Comparison of ENCODE assay signal across 22 mouse cellular contexts in genomic region chr13:12232141-12232540, GRCm38 (mm10). TPM values are rescaled to one million over a fixed set of nuclear protein-coding genes. Genes with fewer than 3 reads are reported as not detected.
DNase-seq lines count a peak whose midpoint lies in the region; ATAC-seq and TF ChIP-seq lines count a peak whose summit lies in the region.
"Had no signal": no experiment of that assay in that cellular context is flagged by ENCODE, and none has a peak within 500 bp of the region (broad histone marks: within the 10 kb centered on the region; RNA-seq: fewer than 3 reads in every experiment).

No protein-coding gene starts in this region.

- H3K36me3 ChIP-seq in kidney, adult 2 months (ENCODE audit: control insufficient read depth, insufficient read depth, low read length), result peaks cover 4% of the 10 kb centered on the region; the same call in 1 of the 2 replicates
- peaks cover 51% of the 10 kb centered on the region for H3K36me3 ChIP-seq in kidney, embryonic 14.5 days (ENCODE audit: control insufficient read depth, insufficient read depth, low read length)
- peaks cover 26% of the 10 kb centered on the region for H3K36me3 ChIP-seq in liver, adult 2 months (ENCODE audit: control insufficient read depth, insufficient read depth, low read length)
- peaks cover 24% of the 10 kb centered on the region for H3K36me3 ChIP-seq in liver, embryonic 11.5 days (ENCODE audit: control insufficient read depth, insufficient read depth, low read length)
- H3K36me3 ChIP-seq in hindbrain, embryonic 14.5 days (replicated peaks; ENCODE audit: control insufficient read depth, insufficient read depth), result peaks cover 55% of the 10 kb centered on the region

- H3K9ac ChIP-seq in kidney, embryonic 14.5 days (ENCODE audit: low read depth, low read length), result no peak overlapping the region
- no peak overlapping the region for H3K9ac ChIP-seq in liver, adult 2 months (ENCODE audit: low read depth, low read length)
- H3K9ac ChIP-seq in liver, embryonic 11.5 days (ENCODE audit: low read depth, low read length), result no peak overlapping the region
- no peak overlapping the region for H3K9ac ChIP-seq in hindbrain, embryonic 14.5 days
- H3K9ac ChIP-seq: embryonic facial prominence, embryonic 15.5 days; forebrain, embryonic 12.5 days; heart, embryonic 15.5 days; hindbrain, embryonic 13.5 days had no signal

- DNase-seq in kidney, adult 2 months, result peak; percentile 85
- DNase-seq in liver, adult 2 months (ENCODE audit: extremely low read depth, low read depth, low spot score), result peak; percentile 90
- DNase-seq in liver, embryonic 11.5 days (ENCODE audit: low spot score), result no peak
- DNase-seq in Patski (ENCODE audit: low read depth, low spot score), result no peak
- DNase-seq in hindbrain, embryonic 14.5 days (ENCODE audit: low spot score), result no peak
- no peak for DNase-seq in left cerebral cortex, postnatal 10 days (ENCODE audit: extremely low spot score in 1 of 2, low spot score in 2 of 2)
- DNase-seq: adrenal gland, adult 8-10 months; adrenal gland, postnatal 36 days; B cell, adult 2 months; cerebellum, adult 2 months; cerebellum, postnatal 10 days; embryo, embryonic 11 days; gastrocnemius, postnatal 14 days; heart, adult 2 months; heart, postnatal 14 days had no signal

- no peak for TF ChIP-seq CTCF in kidney, adult 2 months (conservative IDR thresholded peaks at IDR 0.05; ENCODE audit: insufficient read depth, insufficient read length, low read depth, low read length)
- TF ChIP-seq CTCF in liver, adult 2 months (IDR thresholded peaks at IDR 0.05; ENCODE audit: low read depth, low read length), result no peak
- TF ChIP-seq CTCF in Patski (IDR thresholded peaks at IDR 0.05), result peak; percentile 25

- TF ChIP-seq POLR2A in kidney, adult 2 months (IDR thresholded peaks at IDR 0.05; ENCODE audit: low read depth, low read length), result no peak
- no peak for TF ChIP-seq POLR2A in liver, adult 2 months (IDR thresholded peaks at IDR 0.05; ENCODE audit: extremely low read depth, insufficient read depth, low read length)

- no peak overlapping the region for H3K4me2 ChIP-seq in kidney, embryonic 14.5 days (replicated peaks; ENCODE audit: low read depth, low read length)
- H3K4me2 ChIP-seq in liver, embryonic 11.5 days, result no peak overlapping the region
- no peak overlapping the region for H3K4me2 ChIP-seq in hindbrain, embryonic 14.5 days (replicated peaks)
- H3K4me2 ChIP-seq: embryonic facial prominence, embryonic 15.5 days; forebrain, embryonic 12.5 days; heart, embryonic 11.5 days; heart, embryonic 15.5 days; hindbrain, embryonic 13.5 days had no signal

- intact Hi-C loops in left cerebral cortex, postnatal 10 days (cut with DNase I), result no loop called here

- WGBS in kidney, adult 2 months, result 80% methylated on average over 4 of the region's 4 CpGs
- 91% methylated on average over 4 of the region's 4 CpGs for WGBS in kidney, embryonic 14.5 days
- WGBS in liver, adult 2 months, result 58% methylated on average over 4 of the region's 4 CpGs
- 91% methylated on average over 4 of the region's 4 CpGs for WGBS in liver, embryonic 11.5 days
- 92% methylated on average over 4 of the region's 4 CpGs for WGBS in hindbrain, embryonic 14.5 days

- no peak overlapping the region for H3K27ac ChIP-seq in kidney, adult 2 months (ENCODE audit: insufficient read depth, low read depth, low read length)
- H3K27ac ChIP-seq in kidney, embryonic 14.5 days (ENCODE audit: low read depth, low read length), result no peak overlapping the region
- H3K27ac ChIP-seq in liver, adult 2 months (replicated peaks; ENCODE audit: insufficient read depth, low read depth, low read length), result peak overlapping the region; percentile 34; the same call in 1 of the 2 replicates
- H3K27ac ChIP-seq in liver, embryonic 11.5 days (ENCODE audit: low read depth, low read length), result no peak overlapping the region
- H3K27ac ChIP-seq in hindbrain, embryonic 14.5 days, result no peak overlapping the region
- H3K27ac ChIP-seq: embryonic facial prominence, embryonic 15.5 days; forebrain, embryonic 12.5 days; heart, adult 2 months; heart, embryonic 15.5 days; hindbrain, embryonic 13.5 days had no signal

- no peak for ATAC-seq in kidney, embryonic 14.5 days (ENCODE audit: low FRiP score, low TSS enrichment)
- ATAC-seq in liver, embryonic 11.5 days (replicated peaks; ENCODE audit: low FRiP score), result no peak
- no peak for ATAC-seq in Patski
- ATAC-seq in hindbrain, embryonic 14.5 days (ENCODE audit: low FRiP score), result no peak
- ATAC-seq: forebrain, embryonic 16.5 days had no signal

- CTCF ChIA-PET in Patski (lab: Charles Lee), result interaction anchor here (1.3 kb wide), 1 partner anchor 41 kb away, joined by 4 read pairs; no protein-coding TSS in a partner anchor

- POLR2A ChIA-PET in Patski (lab: Charles Lee), result no interaction called here

- no peaks in the 10 kb centered on the region for H3K9me3 ChIP-seq in kidney, embryonic 14.5 days (ENCODE audit: control insufficient read depth, low read length)
- H3K9me3 ChIP-seq in liver, embryonic 11.5 days (ENCODE audit: control insufficient read depth, low read length), result no peaks in the 10 kb centered on the region
- H3K9me3 ChIP-seq in hindbrain, embryonic 14.5 days (ENCODE audit: control insufficient read depth, low read length), result no peaks in the 10 kb centered on the region
- H3K9me3 ChIP-seq: embryonic facial prominence, embryonic 15.5 days; forebrain, embryonic 12.5 days; heart, embryonic 15.5 days; hindbrain, embryonic 13.5 days had no signal

- peaks cover 6% of the 10 kb centered on the region; the same call in 1 of the 2 replicates for H3K4me1 ChIP-seq in kidney, adult 2 months (ENCODE audit: control insufficient read depth, insufficient read depth, low read length)
- no peaks in the 10 kb centered on the region for H3K4me1 ChIP-seq in kidney, embryonic 14.5 days (ENCODE audit: control insufficient read depth, insufficient read depth, low read length)
- H3K4me1 ChIP-seq in liver, adult 2 months (ENCODE audit: control insufficient read depth, insufficient read depth, low read length), result peaks cover 9% of the 10 kb centered on the region
- H3K4me1 ChIP-seq in liver, embryonic 11.5 days (replicated peaks; ENCODE audit: control insufficient read depth, insufficient read depth, low read length), result no peaks in the 10 kb centered on the region
- no peaks in the 10 kb centered on the region for H3K4me1 ChIP-seq in hindbrain, embryonic 14.5 days (replicated peaks; ENCODE audit: control insufficient read depth, insufficient read depth, low read length)
- H3K4me1 ChIP-seq: embryonic facial prominence, embryonic 15.5 days; forebrain, embryonic 12.5 days; heart, embryonic 15.5 days; hindbrain, embryonic 13.5 days had no signal

- H3K27me3 ChIP-seq in kidney, adult 2 months (replicated peaks; ENCODE audit: control insufficient read depth, insufficient read depth, low read length), result no peaks in the 10 kb centered on the region
- H3K27me3 ChIP-seq in kidney, embryonic 14.5 days (ENCODE audit: control insufficient read depth, insufficient read depth, low read length), result no peaks in the 10 kb centered on the region
- no peaks in the 10 kb centered on the region for H3K27me3 ChIP-seq in liver, adult 2 months (ENCODE audit: control insufficient read depth, insufficient read depth, low read length)
- no peaks in the 10 kb centered on the region for H3K27me3 ChIP-seq in liver, embryonic 11.5 days (replicated peaks; ENCODE audit: control insufficient read depth, insufficient read depth, low read length)
- no peaks in the 10 kb centered on the region for H3K27me3 ChIP-seq in Patski
- H3K27me3 ChIP-seq in hindbrain, embryonic 14.5 days (ENCODE audit: control insufficient read depth, insufficient read depth, low read length), result no peaks in the 10 kb centered on the region
- H3K27me3 ChIP-seq: embryonic facial prominence, embryonic 15.5 days; forebrain, embryonic 12.5 days; heart, embryonic 15.5 days; hindbrain, embryonic 13.5 days had no signal

- H3K4me3 ChIP-seq in kidney, adult 2 months (ENCODE audit: insufficient read depth, low read depth, low read length), result no peak overlapping the region
- H3K4me3 ChIP-seq in kidney, embryonic 14.5 days (ENCODE audit: low read length), result no peak overlapping the region
- no peak overlapping the region for H3K4me3 ChIP-seq in liver, adult 2 months (ENCODE audit: insufficient read depth, low read depth, low read length)
- H3K4me3 ChIP-seq in liver, embryonic 11.5 days (ENCODE audit: low read depth, low read length), result no peak overlapping the region
- H3K4me3 ChIP-seq in hindbrain, embryonic 14.5 days (replicated peaks; ENCODE audit: low read length), result no peak overlapping the region
- H3K4me3 ChIP-seq: embryonic facial prominence, embryonic 15.5 days; forebrain, embryonic 12.5 days; heart, adult 2 months; heart, embryonic 15.5 days; hindbrain, embryonic 13.5 days had no signal

- in situ Hi-C loops in Patski (cut with MboI; ENCODE audit: low pct_unique_long_range_greater_than_20kb), result no loop called here

- H3K79me2 ChIP-seq in liver, adult 2 months (ENCODE audit: control insufficient read depth, insufficient read depth, low read length), result no peaks in the 10 kb centered on the region

RNA-seq across cellular contexts. Expression of gene Mtr, which starts 25.8 kb away (rescaled TPM):
- 6.6 and 7.4 TPM in 2 replicates for polyA plus RNA-seq in kidney, adult 2 months (2012; rRNA removed)
- polyA plus RNA-seq in kidney, embryonic 14.5 days (2014; fragmentation: Nextera tagmentation; extraction: Ambion mirVana), result 7.2 and 19.7 TPM in 2 replicates
- total RNA-seq in liver, adult 2 months (2014; rRNA removed), result 5.0 and 5.5 TPM in 2 replicates
- 1.7 and 2.9 TPM in 2 replicates for polyA plus RNA-seq in liver, adult 2 months (2012; rRNA removed)
- 18.2 and 21.5 TPM in 2 replicates for polyA plus RNA-seq in liver, embryonic 11.5 days (2014; fragmentation: Nextera tagmentation; extraction: Ambion mirVana)
- polyA plus RNA-seq in Patski (2021), result 27.2 TPM
- polyA plus RNA-seq in hindbrain, embryonic 14.5 days (2014; fragmentation: Nextera tagmentation; extraction: Ambion mirVana), result 5.0 and 5.6 TPM in 2 replicates
- 10 to 100 TPM; 15.3 to 18.0 TPM for total RNA-seq in left cerebral cortex, postnatal 10 days (2021)

Comparison
In these comparisons a context has a peak if more than half of its experiments do, and no peak if none do; other contexts are left out.
1. DNase-seq: peak in kidney, adult 2 months (single experiment) and liver, adult 2 months (single experiment); none in liver, embryonic 11.5 days (single experiment), Patski (single experiment), hindbrain, embryonic 14.5 days (single experiment) and left cerebral cortex, postnatal 10 days (0 of 2).